Mouse (Mus musculus) heart, embryonic 12.5 days (tissue): ENCODE results near the gene Ncoa6. TPM values are rescaled to one million over a fixed set of nuclear protein-coding genes. Genes with fewer than 3 reads are reported as not detected.
"Not testable (repeated sequence)": the region's sequence is repeated elsewhere in the genome, so short reads cannot be mapped to it uniquely, and the experiment has no call there.

Experiments
- ATAC-seq: fragments of 200-750 bp; cut with Nextera tagmentation; 2 replicates; pipeline ENCODE4 v1.8.0; 2017; ENCODE audit warnings: moderate TSS enrichment, moderate library complexity; ENCODE audit not compliant: insufficient number of reproducible peaks, low FRiP score
- H3K27ac ChIP-seq: fragments of 300-500 bp; sonication (generic); 2 replicates; pipeline ENCODE4 v1.5.1; 2016; ENCODE audit warnings: mild to moderate bottlenecking, moderate library complexity; ENCODE audit not compliant: poor library complexity, severe bottlenecking
- H3K27me3 ChIP-seq: fragments of 300-500 bp; sonication (generic); replicated peaks from 2 replicates; pipeline ENCODE4 v1.6.1; 2016; ENCODE audit warnings: mild to moderate bottlenecking, moderate library complexity
- H3K36me3 ChIP-seq: fragments of 300-500 bp; sonication (generic); 2 replicates; pipeline ENCODE4 v1.6.1; 2016; ENCODE audit warnings: mild to moderate bottlenecking, moderate library complexity
- H3K4me1 ChIP-seq: fragments of 300-500 bp; sonication (generic); replicated peaks from 2 replicates; pipeline ENCODE4 v1.6.1; 2016; ENCODE audit warnings: mild to moderate bottlenecking
- H3K4me2 ChIP-seq: fragments of 300-500 bp; sonication (generic); 2 replicates; pipeline ENCODE4 v1.6.1; 2016; ENCODE audit warnings: mild to moderate bottlenecking, moderate library complexity
- H3K4me3 ChIP-seq: fragments of 300-500 bp; sonication (generic); 2 replicates; pipeline ENCODE4 v1.5.1; 2016; ENCODE audit warnings: mild to moderate bottlenecking
- H3K9ac ChIP-seq: fragments of 300-500 bp; sonication (generic); 2 replicates; pipeline ENCODE4 v1.6.1; 2016; ENCODE audit warnings: mild to moderate bottlenecking, moderate library complexity
- H3K9me3 ChIP-seq: fragments of 300-500 bp; sonication (generic); replicated peaks from 2 replicates; pipeline ENCODE4 v1.6.1; 2016; ENCODE audit warnings: mild to moderate bottlenecking, moderate library complexity
- WGBS: fragments of 180-500 bp; shearing (Covaris S2); methylation state at CpG from one replicate; pipeline ENCODE4 v1.1.7; 2016; 5-methylcytosine and 5-hydroxymethylcytosine counted together
- polyA plus RNA-seq: library from polyadenylated mRNA; unstranded; fragments of >200 nt; fragmentation: Nextera tagmentation; extraction: Ambion mirVana; gene quantifications from 2 replicates; pipeline ENCODE4 v1.2.1, GENCODE M21; 2016

Ncoa6 gene
- polyA plus RNA-seq, 1 experiment from 2014 or later = 19.2 TPM

GRCm38 (mm10) chr2:155504440-155505355, 31.0 kb upstream of the Ncoa6 start:
- no peaks in the 10 kb centered on the region for H3K36me3 ChIP-seq
- H3K27me3 ChIP-seq = peaks cover 10% of the 10 kb centered on the region
- 49% methylated on average over 13 of the region's 13 CpGs for WGBS
- no peak overlapping the region for H3K4me2 ChIP-seq
- no peak overlapping the region for H3K27ac ChIP-seq
- peaks cover 19% of the 10 kb centered on the region for H3K4me1 ChIP-seq
- no peak for ATAC-seq
- 0 out of 2 replicates have a peak overlapping the region, but pooled peaks have one; percentile 11 for H3K9ac ChIP-seq
- no peak overlapping the region for H3K4me3 ChIP-seq
- H3K9me3 ChIP-seq = no peaks in the 10 kb centered on the region

GRCm38 (mm10) chr2:155502596-155502995, 28.9 kb upstream of the Ncoa6 start:
- Histone ChIP-seq H3K4me3 (no peak overlapping the region), H3K9me3 (no peaks in the 10 kb centered on the region), H3K27ac (no peak overlapping the region), H3K27me3 (peaks cover 10% of the 10 kb centered on the region), H3K9ac (no peak overlapping the region), H3K4me2 (no peak overlapping the region), H3K36me3 (no peaks in the 10 kb centered on the region), H3K4me1 (peaks cover 10% of the 10 kb centered on the region)
- WGBS = 77% methylated on average over 7 of the region's 7 CpGs
- ATAC-seq = no peak

DNA sequence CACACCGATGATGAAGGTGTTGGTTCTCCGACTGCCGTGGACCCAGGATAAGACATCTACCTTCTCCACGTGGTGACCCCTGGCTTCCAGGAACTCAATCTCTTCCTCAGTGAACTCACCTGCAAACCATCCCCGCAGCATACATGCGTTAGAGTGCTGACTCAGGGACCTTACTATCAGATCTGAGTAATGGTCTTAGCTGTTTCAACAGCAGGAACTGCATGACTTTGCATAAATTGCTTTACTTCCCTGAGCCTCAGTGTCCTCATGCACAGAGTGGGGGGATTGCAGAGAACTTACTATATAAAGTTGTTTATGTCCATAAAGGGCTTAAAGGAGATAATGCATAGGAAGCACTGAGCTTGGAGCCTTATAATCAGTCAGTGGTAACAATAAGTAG, 17.3 kb upstream of the Ncoa6 start:
- H3K27ac ChIP-seq = no peak overlapping the region
- H3K4me2 ChIP-seq = no peak overlapping the region
- H3K4me1 ChIP-seq = no peaks in the 10 kb centered on the region
- H3K27me3 ChIP-seq = no peaks in the 10 kb centered on the region
- no peaks in the 10 kb centered on the region for H3K9me3 ChIP-seq
- no peak for ATAC-seq
- no peak overlapping the region for H3K9ac ChIP-seq
- no peak overlapping the region for H3K4me3 ChIP-seq
- 89% methylated on average over 6 of the region's 6 CpGs for WGBS
- no peaks in the 10 kb centered on the region for H3K36me3 ChIP-seq

GRCm38 (mm10) chr2:155482021-155482420, 8.3 kb upstream of the Ncoa6 start:
- Histone ChIP-seq H3K4me3 (no peak overlapping the region), H3K27me3 (no peaks in the 10 kb centered on the region), H3K9me3 (no peaks in the 10 kb centered on the region; the same call in 1 of the 2 replicates), H3K27ac (no peak overlapping the region), H3K4me1 (no peaks in the 10 kb centered on the region), H3K4me2 (no peak overlapping the region), H3K36me3 (no peaks in the 10 kb centered on the region), H3K9ac (no peak overlapping the region)
- ATAC-seq = no peak
- 41% methylated on average over 3 of the region's 3 CpGs for WGBS

GRCm38 (mm10) chr2:155472671-155473569, 774 bp downstream of the Ncoa6 start:
- Histone ChIP-seq H3K9me3 (no peaks in the 10 kb centered on the region), H3K4me1 (peaks cover 34% of the 10 kb centered on the region), H3K36me3 (no peaks in the 10 kb centered on the region), H3K9ac (peak overlapping the region; percentile 93), H3K4me3 (peak overlapping the region; percentile 80), H3K27me3 (no peaks in the 10 kb centered on the region), H3K4me2 (peak overlapping the region; percentile 88), H3K27ac (peak overlapping the region; percentile 87)
- ATAC-seq = no peak; the same call in 1 of the 2 replicates
- WGBS = 1% methylated on average over 56 of the region's 71 CpGs

GRCm38 (mm10) chr2:155466861-155467260, 6.8 kb downstream of the Ncoa6 start:
- WGBS = 73% methylated on average over 1 of the region's 1 CpGs
- peaks cover 25% of the 10 kb centered on the region for H3K4me1 ChIP-seq
- no peak for ATAC-seq
- H3K27ac ChIP-seq = no peak overlapping the region
- no peaks in the 10 kb centered on the region for H3K36me3 ChIP-seq
- no peaks in the 10 kb centered on the region for H3K27me3 ChIP-seq
- no peak overlapping the region for H3K4me2 ChIP-seq
- no peak overlapping the region for H3K4me3 ChIP-seq
- H3K9ac ChIP-seq = no peak overlapping the region
- H3K9me3 ChIP-seq = no peaks in the 10 kb centered on the region

- Histone ChIP-seq H3K27ac (no peak overlapping the region), H3K4me2 (no peak overlapping the region), H3K9me3 (no peaks in the 10 kb centered on the region), H3K27me3 (no peaks in the 10 kb centered on the region), H3K9ac (no peak overlapping the region), H3K36me3 (peaks cover 16% of the 10 kb centered on the region), H3K4me3 (no peak overlapping the region), H3K4me1 (0 out of 2 replicates have a peak, but pooled peaks cover 2% of the 10 kb centered on the region)
- WGBS = 88% methylated on average over 7 of the region's 7 CpGs
- no peak for ATAC-seq
Observed at GRCm38 (mm10) chr2:155453591-155453990, 20.1 kb downstream of the Ncoa6 start.

DNA sequence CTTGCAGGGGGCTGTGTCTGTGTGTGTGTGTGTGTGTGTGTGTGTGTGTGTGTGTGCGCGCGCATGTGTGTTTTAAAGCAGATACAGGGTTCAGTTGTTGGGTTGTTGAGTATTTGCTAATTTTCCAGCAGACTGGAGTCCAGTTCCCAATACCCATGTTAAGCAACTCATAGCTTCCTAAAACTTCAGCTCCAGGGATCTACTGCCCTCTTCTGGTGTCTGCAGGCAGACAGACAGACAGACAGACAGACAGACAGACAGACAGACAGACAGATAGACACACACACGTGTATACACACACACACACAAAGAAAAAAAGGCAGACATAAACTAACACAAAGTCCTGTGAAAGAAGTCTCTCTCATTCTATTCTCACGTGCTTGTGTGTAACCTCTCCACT, 22.4 kb downstream of the Ncoa6 start:
- H3K9me3 ChIP-seq = no peaks in the 10 kb centered on the region
- peaks cover 16% of the 10 kb centered on the region for H3K36me3 ChIP-seq
- H3K9ac ChIP-seq = no peak overlapping the region
- 82% methylated on average over 5 of the region's 5 CpGs for WGBS
- no peak overlapping the region for H3K4me2 ChIP-seq
- no peak overlapping the region for H3K27ac ChIP-seq
- ATAC-seq = no peak
- H3K27me3 ChIP-seq = no peaks in the 10 kb centered on the region
- no peak overlapping the region for H3K4me3 ChIP-seq
- H3K4me1 ChIP-seq = no peaks in the 10 kb centered on the region

DNA sequence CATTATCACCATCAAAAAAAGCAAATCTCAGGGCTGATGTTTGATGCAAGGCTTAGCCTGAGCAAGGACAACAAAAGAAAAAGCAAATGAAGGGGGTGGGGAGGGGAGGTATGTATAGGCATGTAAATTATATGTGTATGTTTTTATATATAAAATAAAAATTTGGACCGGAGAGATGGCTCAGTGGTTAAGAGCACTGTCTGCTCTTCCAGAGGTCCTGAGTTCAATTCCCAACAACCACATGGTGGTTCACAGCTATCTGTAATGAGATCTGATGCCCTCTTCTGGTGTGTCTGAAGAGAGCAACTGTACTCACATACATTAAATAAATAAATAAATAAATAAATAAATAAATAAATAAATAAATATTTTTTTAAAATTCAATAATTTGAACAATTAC, 25.8 kb downstream of the Ncoa6 start:
- not testable (repeated sequence) for H3K9ac ChIP-seq, H3K4me1 ChIP-seq, H3K4me2 ChIP-seq, H3K9me3 ChIP-seq, ATAC-seq, H3K4me3 ChIP-seq, H3K27me3 ChIP-seq, H3K36me3 ChIP-seq, H3K27ac ChIP-seq
- WGBS = 95% methylated on average over 1 of the region's 1 CpGs

DNA sequence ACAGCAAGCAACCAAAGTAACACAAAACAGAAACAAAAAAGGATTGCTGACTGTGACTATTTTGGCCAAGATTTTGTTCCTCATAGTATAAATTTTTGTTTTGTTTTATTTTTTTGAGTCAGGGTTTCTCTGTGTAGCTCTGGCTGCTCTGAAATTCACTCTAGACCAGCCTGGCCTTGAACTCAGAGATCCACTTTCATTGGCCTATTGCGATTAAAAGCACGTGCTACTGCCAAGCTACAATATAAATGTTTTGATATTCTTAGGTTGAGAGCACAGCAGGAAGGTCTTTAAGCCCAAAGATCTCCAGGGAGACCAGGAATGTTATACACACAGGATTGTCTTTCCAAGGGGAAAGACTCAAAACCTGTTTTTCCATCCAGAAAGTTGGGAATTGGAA, 30.2 kb downstream of the Ncoa6 start:
- Histone ChIP-seq H3K4me2 (no peak overlapping the region), H3K27ac (no peak overlapping the region), H3K27me3 (no peaks in the 10 kb centered on the region), H3K9me3 (no peaks in the 10 kb centered on the region), H3K36me3 (0 out of 2 replicates have a peak, but pooled peaks cover 7% of the 10 kb centered on the region), H3K4me3 (no peak overlapping the region), H3K4me1 (0 out of 2 replicates have a peak, but pooled peaks cover 5% of the 10 kb centered on the region), H3K9ac (no peak overlapping the region)
- ATAC-seq = no peak
- WGBS = 77% methylated on average over 2 of the region's 2 CpGs

DNA sequence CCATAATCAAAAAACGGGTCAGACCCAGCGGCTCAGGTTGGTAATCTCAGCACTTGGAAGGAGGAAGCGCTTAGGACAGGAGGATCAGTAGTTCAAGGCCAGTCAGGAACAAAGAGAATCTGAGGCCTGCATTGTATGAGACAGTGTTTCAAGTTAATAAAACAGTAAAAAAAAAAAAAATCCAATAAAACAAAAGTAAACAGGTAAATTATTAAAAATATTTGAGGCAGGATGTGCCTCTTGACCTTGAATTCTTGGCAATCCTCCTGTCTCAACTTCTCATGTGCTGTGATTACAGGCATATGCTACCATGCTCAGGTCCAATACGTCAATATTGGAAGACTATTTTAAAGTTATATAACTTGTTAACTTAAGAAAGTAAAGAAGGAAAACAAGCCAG, 30.8 kb downstream of the Ncoa6 start:
- Histone ChIP-seq H3K4me2 (no peak overlapping the region), H3K9me3 (no peaks in the 10 kb centered on the region), H3K4me3 (no peak overlapping the region), H3K36me3 (0 out of 2 replicates have a peak, but pooled peaks cover 7% of the 10 kb centered on the region), H3K4me1 (0 out of 2 replicates have a peak, but pooled peaks cover 5% of the 10 kb centered on the region), H3K27ac (no peak overlapping the region), H3K9ac (no peak overlapping the region), H3K27me3 (no peaks in the 10 kb centered on the region)
- ATAC-seq = no peak
- WGBS = 88% methylated on average over 4 of the region's 4 CpGs
